Mouse (Mus musculus) CD4-positive, CD25-positive, alpha-beta regulatory T cell, adult 2 months (primary cell): ENCODE results near the gene Gm28919.
"Not testable (repeated sequence)": the region's sequence is repeated elsewhere in the genome, so short reads cannot be mapped to it uniquely, and the experiment has no call there.

Experiments used
- DNase-seq: peaks from one replicate; pipeline ENCODE4 v3.0.0-alpha.2; 2012; ENCODE audit warnings: low read depth, low spot score

Gene Gm28919

GRCm38 (mm10) chrY:6583246-6583645 lies at the start of gene Gm28919:
Gm28919 (plus strand) TSS chrY:6583546.
- not testable (repeated sequence) for DNase-seq
